Mouse (Mus musculus) CH12.LX (cell line): ENCODE data around the gene Ubl3.

Experiments used
- CTCF ChIP-seq, 2 experiments: IDR thresholded peaks in 1 of 2; conservative IDR thresholded peaks in 1 of 2; 2 replicates each; pipeline ENCODE4 v1.5.1; 2011 to 2012; ENCODE audit warnings: low read depth in 2 of 2, low read length in 2 of 2, improper control_type of control experiment in 1 of 2, inconsistent platforms in 1 of 2, mild to moderate bottlenecking in 1 of 2, moderate library complexity in 1 of 2
- IRF4 ChIP-seq: IDR thresholded peaks from 2 replicates; pipeline ENCODE4 v1.6.1; 2014; ENCODE audit warnings: low read depth, mild to moderate bottlenecking, inconsistent platforms, low read length, improper control_type of control experiment
- MYC ChIP-seq: IDR thresholded peaks from 2 replicates; pipeline ENCODE4 v1.6.1; 2011; ENCODE audit warnings: low read depth, mild to moderate bottlenecking, improper control_type of control experiment, low read length
- ZMIZ1 ChIP-seq: IDR thresholded peaks from 2 replicates; pipeline ENCODE4 v1.6.1; 2012; ENCODE audit warnings: low read depth, mild to moderate bottlenecking, inconsistent platforms, low read length, improper control_type of control experiment

DNA sequence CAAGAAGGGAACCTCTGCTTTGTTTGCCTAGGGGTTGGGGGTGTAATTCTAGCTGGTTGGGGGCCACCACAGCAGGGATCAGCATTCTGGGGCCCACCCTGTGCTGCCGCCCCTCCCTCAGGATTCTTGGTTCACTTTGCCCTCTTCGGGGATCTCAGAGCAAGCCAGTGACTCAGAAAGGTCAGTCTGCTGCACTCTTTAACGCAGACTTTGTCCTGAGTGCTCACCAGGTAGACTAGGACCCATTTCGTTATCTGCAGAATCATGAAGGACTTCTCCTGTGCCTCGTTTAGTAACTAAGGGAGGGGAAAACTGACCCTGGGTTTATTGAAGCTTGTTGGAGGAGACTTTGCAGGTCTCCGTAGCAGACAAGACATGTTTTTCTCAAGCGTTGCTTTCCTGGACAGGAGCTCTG lies 38.9 kb upstream of the Ubl3 start:
- TF ChIP-seq CTCF (conservative IDR thresholded peaks at IDR 0.05 in 1 of 2, IDR thresholded peaks at IDR 0.05 in 1 of 2; ENCODE audit: low read depth in 2 of 2, low read length in 2 of 2) (no peak), MYC (no peak), ZMIZ1 (no peak), IRF4 (no peak)
